Mouse (Mus musculus): ENCODE measurements around the gene Ercc2. TPM values are rescaled to one million over a fixed set of nuclear protein-coding genes. Genes with fewer than 3 reads are reported as not detected.

Gene Ercc2
- total and polyA plus RNA-seq, 3 experiments: 34.4 to 44.5 TPM; not detected in 1

GRCm38 (mm10) chr7:19361720-19362119 lies 20.1 kb upstream of the Ercc2 start:
- Histone ChIP-seq H3K9ac (ENCODE audit: control insufficient read depth, low read depth, low read length, poor library complexity, severe bottlenecking) (peak overlapping the region; percentile 64), H3K4me1 (ENCODE audit: control insufficient read depth in 1 of 2, insufficient read depth in 2 of 2, low read length in 2 of 2) (peaks cover 0 to 13% of the 10 kb centered on the region in 2 experiments; a peak in 2 of 4 replicates), H3K27ac (ENCODE audit: control insufficient read depth, low read depth, low read length) (no peak overlapping the region), H3K36me3 (ENCODE audit: control insufficient read depth in 1 of 2, insufficient read depth in 2 of 2, low read length in 2 of 2) (0 out of 4 replicates have a peak, but pooled peaks cover 0 to 2% of the 10 kb centered on the region in 2 experiments), H3K79me2 (ENCODE audit: control insufficient read depth, insufficient read depth, low read length, poor library complexity) (peaks cover 10% of the 10 kb centered on the region), H3K4me3 (ENCODE audit: control insufficient read depth in 1 of 2, insufficient read depth in 1 of 2, low read depth in 2 of 2, low read length in 2 of 2) (peak overlapping the region; percentile 58 to 66), H3K9me3 (replicated peaks; ENCODE audit: insufficient read depth, low read length) (no peaks in the 10 kb centered on the region), H3K27me3 (ENCODE audit: control insufficient read depth in 1 of 2, insufficient read depth in 2 of 2, low read length in 2 of 2) (no peaks in the 10 kb centered on the region)
- DNase-seq (ENCODE audit: low read depth, low spot score): peak; percentile 92
- no peak for TF ChIP-seq E2F4 (IDR thresholded peaks at IDR 0.05; ENCODE audit: borderline replicate concordance, low read depth, low read length)
- TF ChIP-seq USF1 (IDR thresholded peaks at IDR 0.05; ENCODE audit: low read depth, low read length): no peak
- no peak for TF ChIP-seq ZMIZ1 (IDR thresholded peaks at IDR 0.05; ENCODE audit: low read depth, low read length)
- TF ChIP-seq ZKSCAN1 (IDR thresholded peaks at IDR 0.05; ENCODE audit: low read depth, low read length): no peak
- TF ChIP-seq CTCF (IDR thresholded peaks at IDR 0.05 in 2 of 3, conservative IDR thresholded peaks at IDR 0.05 in 1 of 3; ENCODE audit: control insufficient read depth in 1 of 3, insufficient read depth in 1 of 3, low read depth in 2 of 3, low read length in 3 of 3, poor library complexity in 1 of 3, severe bottlenecking in 1 of 3): peak; percentile 83 to 95 (median 89)
- no peak for TF ChIP-seq GATA1 (IDR thresholded peaks at IDR 0.05; ENCODE audit: low read depth, low read length)
- TF ChIP-seq MXI1 (IDR thresholded peaks at IDR 0.05; ENCODE audit: low read depth, low read length): peak; percentile 3; the same call in 1 of the 2 replicates
- no peak for TF ChIP-seq POLR2AphosphoS5 (IDR thresholded peaks at IDR 0.05; ENCODE audit: borderline replicate concordance, low read depth, low read length)

- Histone ChIP-seq H3K9me3 (replicated peaks; ENCODE audit: insufficient read depth, low read length) (no peaks in the 10 kb centered on the region), H3K36me3 (ENCODE audit: control insufficient read depth in 1 of 2, insufficient read depth in 2 of 2, low read length in 2 of 2) (0 out of 4 replicates have a peak, but pooled peaks cover 0 to 1% of the 10 kb centered on the region in 2 experiments), H3K79me2 (ENCODE audit: control insufficient read depth, insufficient read depth, low read length, poor library complexity) (peaks cover 10% of the 10 kb centered on the region), H3K27me3 (ENCODE audit: control insufficient read depth in 1 of 2, insufficient read depth in 2 of 2, low read length in 2 of 2) (no peaks in the 10 kb centered on the region), H3K9ac (ENCODE audit: control insufficient read depth, low read depth, low read length, poor library complexity, severe bottlenecking) (no peak overlapping the region), H3K4me3 (ENCODE audit: control insufficient read depth in 1 of 2, insufficient read depth in 1 of 2, low read depth in 2 of 2, low read length in 2 of 2) (no peak overlapping the region), H3K4me1 (ENCODE audit: control insufficient read depth in 1 of 2, insufficient read depth in 2 of 2, low read length in 2 of 2) (peaks cover 0 to 13% of the 10 kb centered on the region in 2 experiments; a peak in 2 of 4 replicates), H3K27ac (ENCODE audit: control insufficient read depth, low read depth, low read length) (no peak overlapping the region)
- no peak for DNase-seq (ENCODE audit: low read depth, low spot score)
- TF ChIP-seq GATA1 (IDR thresholded peaks at IDR 0.05; ENCODE audit: low read depth, low read length) (no peak), UBTF (IDR thresholded peaks at IDR 0.05; ENCODE audit: borderline replicate concordance, insufficient read depth, low read depth, low read length) (no peak), MYC (IDR thresholded peaks at IDR 0.05; ENCODE audit: low read depth, low read length) (no peak), NELFE (IDR thresholded peaks at IDR 0.05; ENCODE audit: low read depth, low read length) (no peak), ZC3H11A (IDR thresholded peaks at IDR 0.05; ENCODE audit: low read depth, low read length) (no peak), SMC3 (IDR thresholded peaks at IDR 0.05; ENCODE audit: low read depth, low read length) (no peak), ETS1 (IDR thresholded peaks at IDR 0.05; ENCODE audit: low read depth, low read length) (no peak), SIN3A (IDR thresholded peaks at IDR 0.05; ENCODE audit: low read length) (no peak), CHD1 (IDR thresholded peaks at IDR 0.05; ENCODE audit: low read depth, low read length) (no peak), ELF1 (IDR thresholded peaks at IDR 0.05; ENCODE audit: low read depth, low read length) (no peak), JUND (IDR thresholded peaks at IDR 0.05; ENCODE audit: low read depth, low read length) (no peak), ZMIZ1 (IDR thresholded peaks at IDR 0.05; ENCODE audit: low read depth, low read length) (no peak), E2F4 (IDR thresholded peaks at IDR 0.05; ENCODE audit: borderline replicate concordance, low read depth, low read length) (no peak), POLR2A (IDR thresholded peaks at IDR 0.05; ENCODE audit: control insufficient read depth in 1 of 2, insufficient read depth in 1 of 2, low read depth in 1 of 2, low read length in 2 of 2, poor library complexity in 1 of 2) (no peak), BHLHE40 (IDR thresholded peaks at IDR 0.05; ENCODE audit: borderline replicate concordance, low read depth, low read length) (no peak)
Observed at GRCm38 (mm10) chr7:19362276-19362675, 19.5 kb upstream of the Ercc2 start.

Data from MEL (cell line).